Mouse (Mus musculus) macrophage (primary cell): Measurements from ENCODE around the gene Rnd1. TPM values are rescaled to one million over a fixed set of nuclear protein-coding genes. Genes with fewer than 3 reads are reported as not detected.

Experiments
- H3K27ac ChIP-seq: fragments of 350-480 bp; formaldehyde crosslinking; 2 replicates; pipeline ENCODE4 v1.9.0; 2021
- H3K36me3 ChIP-seq: fragments of 350-480 bp; formaldehyde crosslinking; 2 replicates; pipeline ENCODE4 v1.9.0; 2021; ENCODE audit errors: inconsistent target
- H3K4me3 ChIP-seq: fragments of 350-480 bp; formaldehyde crosslinking; 2 replicates; pipeline ENCODE4 v1.9.0; 2021; ENCODE audit errors: inconsistent target
- H3K79me2 ChIP-seq: fragments of 350-480 bp; formaldehyde crosslinking; 2 replicates; pipeline ENCODE4 v1.9.0; 2021; ENCODE audit errors: inconsistent target
- WGBS: methylation state at CpG from one replicate; pipeline ENCODE4 v1.1.7; 2026; ENCODE audit warnings: inconsistent platforms; ENCODE audit not compliant: missing documents; 5-methylcytosine and 5-hydroxymethylcytosine counted together
- polyA plus RNA-seq: library from polyadenylated mRNA; stranded (reverse); fragments of 250-400 nt; gene quantifications from 3 replicates; pipeline ENCODE4 v1.2.4, GENCODE M21; 2018; ENCODE audit warnings: inconsistent platforms
- total RNA-seq, 78 experiments: library from RNA; depleted of rRNA; stranded (reverse); fragments of 250-400 nt; gene quantifications; 1 replicate in 9 of 78; 2 replicates in 24 of 78; 3 replicates in 43 of 78; 4 replicates in 2 of 78; pipeline ENCODE4 v1.2.4; 2018; ENCODE audit warnings: inconsistent platforms in 56 of 78

Rnd1 gene
- total RNA-seq (2018; cell fraction: chromatin; rRNA removed), result 100 to 1,000 TPM in 3 of 26 experiments, 10 to 100 TPM in 5, 1 to 10 TPM in 13, under 1 TPM in 3, not detected in 2; 0.31 to 219 (median 3.1) TPM
- total RNA-seq (2018; cell fraction: cytosol; rRNA removed), result 100 to 1,000 TPM in 1 of 26 experiments, 10 to 100 TPM in 2, 1 to 10 TPM in 13, under 1 TPM in 10; 0.23 to 168 (median 1.3) TPM
- total RNA-seq (2018; cell fraction: nucleus; rRNA removed), result 100 to 1,000 TPM in 2 of 26 experiments, 10 to 100 TPM in 3, 1 to 10 TPM in 13, under 1 TPM in 7, not detected in 1; 0.42 to 181 (median 3.0) TPM
- polyA plus RNA-seq, result 0.27 to 0.47 TPM (median 0.40 TPM) in 3 replicates

DNA sequence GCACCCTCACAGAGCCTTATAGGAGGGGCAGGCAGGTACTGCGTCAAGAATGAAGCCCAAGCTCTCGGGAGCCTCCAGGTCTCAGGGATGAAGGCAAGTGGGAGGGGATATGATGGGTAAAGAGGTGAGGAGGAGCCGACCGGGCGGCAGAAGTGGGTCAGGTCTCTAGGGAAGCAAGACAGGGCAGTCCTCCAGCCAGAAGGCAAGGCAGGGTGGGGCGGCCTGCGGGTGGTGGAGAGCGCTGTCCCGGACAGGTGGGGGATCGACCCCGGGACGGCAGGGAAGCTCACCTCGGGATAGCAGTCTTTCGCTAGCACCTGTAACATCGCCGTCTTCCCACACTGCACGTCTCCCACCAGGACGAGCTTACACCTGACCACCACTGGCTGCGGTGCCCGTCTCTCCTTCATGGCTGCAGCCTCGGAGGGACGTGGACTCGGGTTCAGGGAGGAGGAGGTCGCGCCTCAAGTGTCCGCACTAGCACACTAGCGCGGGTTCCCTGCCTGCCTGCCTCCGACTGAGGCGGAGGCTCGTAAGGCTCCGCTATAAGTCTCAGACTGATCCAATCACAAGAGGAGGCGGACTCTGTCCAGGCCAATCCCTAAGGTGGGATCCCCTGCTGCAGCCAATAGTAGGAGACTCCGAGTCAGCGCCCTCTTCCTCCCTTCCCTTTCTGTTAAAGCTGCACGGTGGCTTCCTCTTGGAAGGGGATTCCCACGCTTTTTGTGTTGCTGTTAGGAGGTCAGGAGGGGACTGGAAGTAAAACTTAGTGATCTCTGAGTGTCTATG is at the start of gene Rnd1:
Gene Rnd1, minus strand, starts transcription at position 522 of the 789 bp plus-strand sequence.
- Histone ChIP-seq H3K36me3 (no peaks in the 10 kb centered on the region), H3K27ac (no peak within 1 kb of the TSS), H3K79me2 (no peaks in the 10 kb centered on the region), H3K4me3 (peak within 1 kb of the TSS; percentile 14)
- WGBS, result 3% methylated on average over 35 of the region's 37 CpGs

DNA sequence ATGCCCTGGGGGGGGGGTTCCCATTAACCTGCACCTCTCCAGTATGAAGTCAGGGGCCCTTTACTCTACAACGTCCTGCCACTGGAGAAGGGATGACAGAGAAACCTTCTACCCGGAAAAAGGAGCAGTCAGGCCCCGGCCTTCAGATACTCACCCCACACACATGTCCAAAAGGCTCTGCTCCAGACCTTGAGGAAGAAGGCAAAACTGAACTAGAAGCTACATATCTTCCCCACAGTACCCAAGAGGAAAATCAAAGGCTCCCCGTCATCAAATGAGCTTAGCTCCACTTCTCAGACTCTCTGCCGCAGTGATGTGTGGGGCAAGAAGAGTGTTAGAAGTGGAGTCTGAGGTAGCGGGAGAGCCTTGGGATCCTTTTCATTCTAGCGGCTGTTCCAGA is 49.5 kb upstream of the Rnd1 start:
- WGBS, result 79% methylated on average over 7 of the region's 7 CpGs
- no peak overlapping the region for H3K4me3 ChIP-seq
- no peak overlapping the region for H3K27ac ChIP-seq
- no peaks in the 10 kb centered on the region for H3K79me2 ChIP-seq
- H3K36me3 ChIP-seq, result no peaks in the 10 kb centered on the region

DNA sequence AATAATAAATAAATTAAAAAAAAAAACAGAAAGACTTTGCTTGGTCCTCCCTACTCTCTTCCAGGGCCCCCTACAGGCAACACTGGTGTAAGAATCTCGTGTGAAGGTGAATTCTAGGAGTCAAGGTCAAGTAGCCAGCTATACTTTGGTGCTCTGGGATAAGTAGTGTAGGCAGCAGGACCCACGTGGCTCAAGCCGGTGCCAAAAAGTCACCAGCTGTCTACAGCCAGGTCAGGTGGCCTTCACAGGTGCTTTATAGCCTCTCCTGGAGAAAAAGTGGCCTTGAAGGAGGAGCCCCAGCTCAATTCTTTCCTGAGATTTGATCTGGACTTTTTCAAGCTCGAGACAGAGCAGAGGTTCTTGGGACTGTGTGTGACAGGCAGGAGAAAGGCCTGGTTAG is 48.8 kb upstream of the Rnd1 start:
- WGBS, result 90% methylated on average over 4 of the region's 4 CpGs
- H3K79me2 ChIP-seq, result no peaks in the 10 kb centered on the region

DNA sequence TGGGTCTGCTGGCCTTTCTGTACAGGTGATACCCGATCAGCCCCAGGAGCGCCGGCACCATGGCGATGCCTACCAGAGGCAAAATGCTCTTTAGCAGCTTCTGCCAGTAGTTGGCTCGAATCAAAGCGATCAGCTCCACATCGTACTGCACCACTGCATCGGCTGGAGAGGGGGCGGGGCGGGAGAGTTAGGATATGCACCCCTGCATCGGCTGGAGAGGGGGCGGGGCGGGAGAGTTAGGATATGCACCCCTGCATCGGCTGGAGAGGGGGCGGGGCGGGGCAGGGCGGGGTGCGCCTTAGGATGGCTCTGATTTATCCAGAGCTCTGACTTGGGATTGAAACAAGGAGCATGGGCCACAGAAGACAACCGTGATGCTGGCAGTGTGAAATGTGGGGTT is 47.2 kb upstream of the Rnd1 start:
- Histone ChIP-seq H3K79me2 (no peaks in the 10 kb centered on the region), H3K4me3 (no peak overlapping the region), H3K36me3 (no peaks in the 10 kb centered on the region), H3K27ac (no peak overlapping the region)
- 89% methylated on average over 6 of the region's 19 CpGs for WGBS

More for the DNA sequence above, 48.8 kb upstream of the Rnd1 start:
- no peaks in the 10 kb centered on the region for H3K36me3 ChIP-seq
- no peak overlapping the region for H3K4me3 ChIP-seq
- H3K27ac ChIP-seq, result no peak overlapping the region

DNA sequence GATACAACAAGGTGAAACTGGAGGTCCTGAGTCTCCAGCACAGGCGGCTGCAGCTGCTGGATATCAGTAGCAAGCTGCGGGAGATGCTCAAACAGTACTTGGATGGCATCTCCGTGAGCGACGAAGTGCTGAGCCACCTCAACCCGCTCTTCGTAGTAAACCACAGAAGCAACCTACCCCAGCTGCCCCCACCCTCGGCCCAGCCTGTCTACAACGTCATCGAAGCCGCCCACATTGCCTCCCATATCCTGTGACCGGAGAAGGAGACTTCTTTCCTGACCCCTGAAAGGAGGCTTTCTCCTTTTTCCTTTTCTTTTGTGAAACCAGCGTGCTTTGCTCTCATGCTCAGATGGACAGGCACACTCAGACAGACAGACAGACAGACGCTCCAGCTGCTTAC is 45.6 kb upstream of the Rnd1 start:
- Histone ChIP-seq H3K4me3 (no peak overlapping the region), H3K27ac (no peak overlapping the region), H3K79me2 (no peaks in the 10 kb centered on the region), H3K36me3 (no peaks in the 10 kb centered on the region)
- 9% methylated on average over 13 of the region's 14 CpGs for WGBS

DNA sequence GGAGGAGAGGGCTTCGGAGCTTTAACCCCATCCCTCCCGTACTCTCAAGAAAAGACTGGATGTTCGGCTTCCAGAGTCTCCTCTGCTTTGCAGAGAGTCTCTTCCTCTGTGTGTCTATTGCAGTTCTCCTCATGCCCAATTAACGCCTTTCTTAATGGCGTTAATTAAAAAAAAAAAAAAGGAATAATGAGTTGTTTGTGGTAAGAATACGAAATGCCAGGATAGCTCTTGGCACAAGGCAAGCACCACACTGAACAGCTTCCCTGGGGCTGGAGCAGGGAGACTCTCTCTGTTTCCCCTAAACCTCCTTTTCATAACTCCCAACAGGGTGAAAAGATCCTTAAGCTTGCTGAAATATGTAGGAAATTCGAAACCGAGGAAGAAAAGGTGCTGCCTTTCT is 44.9 kb upstream of the Rnd1 start:
- Histone ChIP-seq H3K79me2 (no peaks in the 10 kb centered on the region), H3K4me3 (no peak overlapping the region), H3K36me3 (no peaks in the 10 kb centered on the region), H3K27ac (no peak overlapping the region)
- 83% methylated on average over 8 of the region's 8 CpGs for WGBS

DNA sequence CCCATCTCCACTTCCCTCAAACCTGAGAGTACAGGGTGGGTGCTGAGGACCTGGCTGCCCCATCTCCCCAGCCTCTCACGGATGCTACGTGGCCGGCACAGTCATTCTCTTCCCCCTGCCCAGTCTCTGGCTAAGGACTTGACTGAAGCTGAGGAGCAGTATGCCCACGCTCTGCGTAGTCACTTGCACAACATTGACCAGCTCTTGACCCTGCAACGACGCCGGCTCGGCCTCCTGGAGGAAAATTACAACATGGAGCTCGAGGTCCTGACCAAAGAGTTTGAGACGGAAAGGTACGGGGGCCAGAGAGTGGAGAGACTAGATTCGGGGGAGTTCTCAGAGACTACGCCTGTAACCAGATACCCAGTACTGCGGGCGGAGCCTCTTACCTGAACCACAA is 40.0 kb upstream of the Rnd1 start:
- Histone ChIP-seq H3K27ac (no peak overlapping the region), H3K4me3 (no peak overlapping the region), H3K79me2 (no peaks in the 10 kb centered on the region), H3K36me3 (no peaks in the 10 kb centered on the region)
- WGBS, result 87% methylated on average over 16 of the region's 16 CpGs

DNA sequence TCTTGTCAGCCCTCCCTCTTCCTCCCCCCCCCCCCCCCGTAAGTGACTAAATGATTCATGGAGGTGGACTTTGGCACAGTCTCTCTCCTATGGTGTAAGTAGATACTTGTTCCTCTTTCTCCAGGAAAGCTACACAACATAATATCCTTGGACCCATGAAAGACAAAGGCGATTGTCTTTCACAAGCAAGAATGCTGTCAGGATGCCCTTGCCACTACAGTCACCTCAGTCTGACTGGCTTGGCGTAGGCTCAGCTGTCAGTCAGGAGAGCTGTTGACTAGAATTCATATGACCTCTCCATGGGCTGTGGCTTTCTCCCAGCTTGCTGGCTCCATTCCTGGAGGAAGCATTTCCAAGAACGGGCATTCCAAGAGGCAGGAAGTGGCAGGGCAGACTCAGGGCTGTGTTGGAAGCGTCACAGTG is 37.0 kb upstream of the Rnd1 start:
- 76% methylated on average over 4 of the region's 5 CpGs for WGBS
- Histone ChIP-seq H3K79me2 (no peaks in the 10 kb centered on the region), H3K36me3 (no peaks in the 10 kb centered on the region), H3K4me3 (no peak overlapping the region), H3K27ac (no peak overlapping the region)

DNA sequence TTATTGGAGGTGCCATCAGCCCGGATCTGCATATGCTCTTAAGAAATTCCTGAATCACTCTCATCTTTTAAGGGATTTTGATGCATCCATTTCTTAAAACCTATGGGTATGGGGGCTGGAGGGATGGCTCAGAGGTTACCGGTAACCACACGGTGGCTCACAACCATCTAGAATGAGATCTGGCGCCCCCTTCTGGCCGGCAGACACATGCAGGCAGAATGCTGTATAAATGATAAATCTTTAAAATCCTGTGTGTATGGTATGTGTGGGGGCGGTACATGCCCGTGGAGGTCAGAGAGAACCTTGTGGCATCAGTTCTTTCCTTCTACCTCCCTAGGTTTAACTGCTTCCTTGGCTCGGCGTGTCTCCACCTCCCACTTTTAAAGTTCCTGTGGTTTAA is 33.2 kb upstream of the Rnd1 start:
- Histone ChIP-seq H3K27ac (no peak overlapping the region), H3K4me3 (no peak overlapping the region), H3K79me2 (no peaks in the 10 kb centered on the region), H3K36me3 (no peaks in the 10 kb centered on the region)
- WGBS, result 14% methylated on average over 9 of the region's 9 CpGs

DNA sequence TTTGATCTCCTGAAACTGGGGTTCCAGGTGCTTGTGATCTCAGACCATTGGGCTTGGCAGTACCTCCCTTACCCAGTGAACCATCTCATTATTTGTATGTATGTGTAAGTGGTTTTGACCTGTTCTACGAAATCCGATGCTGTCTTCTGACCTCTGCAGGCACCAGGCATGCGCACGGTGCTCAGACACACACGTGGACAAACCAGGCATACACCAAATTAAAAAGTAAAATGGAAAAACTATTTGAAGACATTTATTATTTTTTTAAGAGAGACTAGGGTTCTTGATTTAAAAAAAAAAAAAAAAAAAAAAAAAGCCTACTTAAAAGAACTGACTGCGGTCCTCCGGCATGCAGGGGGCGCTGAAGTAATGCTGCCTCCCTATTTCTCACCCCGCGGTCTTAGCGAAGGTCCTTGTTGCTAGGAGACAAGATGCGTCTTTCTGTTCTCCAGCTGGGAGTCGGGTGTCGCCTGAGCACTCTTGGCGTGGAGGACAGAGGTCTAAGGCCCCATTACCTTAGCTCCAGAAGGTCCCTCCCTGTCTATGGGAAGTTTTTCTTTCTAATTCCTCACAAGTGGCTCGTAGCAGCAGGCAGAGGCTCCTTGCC is 30.6 kb upstream of the Rnd1 start, which contains the start of gene Ccdc65:
Gene Ccdc65, plus strand, starts transcription at position 442 of the 607 bp plus-strand sequence.
- H3K4me3 ChIP-seq, result peak within 1 kb of the TSS; percentile 23; the same call in 1 of the 2 replicates
- 23% methylated on average over 13 of the region's 16 CpGs for WGBS
- no peaks in the 10 kb centered on the region for H3K79me2 ChIP-seq
- H3K36me3 ChIP-seq, result no peaks in the 10 kb centered on the region
- no peak within 1 kb of the TSS for H3K27ac ChIP-seq

DNA sequence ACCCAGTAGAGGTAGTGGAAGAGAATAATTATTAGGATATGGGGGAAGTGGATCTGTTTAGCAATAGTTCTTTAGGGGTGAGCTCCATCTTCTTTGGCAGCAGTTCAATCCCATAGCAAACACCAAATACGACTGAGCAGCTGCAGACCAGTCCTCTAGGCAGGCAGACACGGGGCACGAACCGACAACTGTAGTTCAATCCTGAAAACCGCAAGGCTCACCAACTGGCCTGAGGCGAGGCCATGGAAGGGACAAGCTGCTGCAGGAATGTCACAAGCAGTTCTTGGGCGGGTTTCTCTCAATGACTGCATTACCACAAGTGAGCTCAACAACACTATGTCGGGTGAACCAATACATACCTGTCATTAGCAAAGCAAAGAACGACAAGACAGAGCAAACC is 27.1 kb upstream of the Rnd1 start:
- H3K4me3 ChIP-seq, result no peak overlapping the region
- WGBS, result 63% methylated on average over 9 of the region's 9 CpGs
- no peaks in the 10 kb centered on the region for H3K36me3 ChIP-seq

DNA sequence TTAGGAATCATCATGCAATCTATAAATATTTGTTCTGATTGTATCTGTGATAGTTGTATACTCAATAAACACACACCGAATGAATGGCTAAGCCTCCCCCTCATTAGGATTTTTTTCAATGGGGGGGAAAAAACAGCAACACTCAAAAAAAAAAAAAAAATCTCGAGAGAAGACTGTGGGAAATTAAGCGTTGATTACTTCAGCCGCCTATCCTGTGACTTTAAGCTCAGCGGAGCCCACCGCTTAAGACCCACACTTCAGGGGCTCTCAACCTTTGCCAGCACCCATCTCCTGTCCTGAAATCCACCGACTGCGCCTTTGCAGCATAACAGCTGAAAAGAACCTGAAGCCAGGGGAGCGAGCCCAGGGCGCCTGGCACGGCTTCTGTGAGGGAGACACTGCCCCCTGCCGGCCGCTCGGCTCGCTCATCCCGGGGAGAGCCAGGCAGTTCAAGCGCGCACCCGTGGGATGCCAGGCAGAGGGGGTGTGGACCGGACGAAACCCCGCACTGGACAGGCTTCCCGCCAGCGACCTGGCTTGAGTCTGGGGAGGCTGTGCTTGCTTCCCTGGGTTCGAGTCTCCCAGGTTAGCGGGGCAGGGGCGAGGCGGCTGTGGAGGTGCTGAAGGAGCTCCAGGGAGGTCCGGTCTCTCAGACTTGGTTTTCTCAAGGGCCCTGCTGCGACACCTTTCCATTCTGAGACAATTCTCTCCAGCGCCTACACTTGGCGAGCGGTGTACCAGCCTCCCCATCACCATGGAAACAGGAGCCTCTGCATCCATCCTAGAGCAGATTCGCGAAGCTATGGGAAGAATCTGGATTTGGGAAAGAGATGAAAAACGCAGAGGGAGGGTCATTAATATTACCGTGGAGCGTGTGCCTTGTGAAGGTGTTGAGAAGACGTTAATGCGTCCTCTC is 22.2 kb upstream of the Rnd1 start:
- Histone ChIP-seq H3K36me3 (no peaks in the 10 kb centered on the region), H3K4me3 (no peak overlapping the region), H3K27ac (no peak overlapping the region), H3K79me2 (no peaks in the 10 kb centered on the region)
- WGBS, result 10% methylated on average over 38 of the region's 40 CpGs

More for the DNA sequence above, 27.1 kb upstream of the Rnd1 start:
- no peaks in the 10 kb centered on the region for H3K79me2 ChIP-seq
- no peak overlapping the region for H3K27ac ChIP-seq

DNA sequence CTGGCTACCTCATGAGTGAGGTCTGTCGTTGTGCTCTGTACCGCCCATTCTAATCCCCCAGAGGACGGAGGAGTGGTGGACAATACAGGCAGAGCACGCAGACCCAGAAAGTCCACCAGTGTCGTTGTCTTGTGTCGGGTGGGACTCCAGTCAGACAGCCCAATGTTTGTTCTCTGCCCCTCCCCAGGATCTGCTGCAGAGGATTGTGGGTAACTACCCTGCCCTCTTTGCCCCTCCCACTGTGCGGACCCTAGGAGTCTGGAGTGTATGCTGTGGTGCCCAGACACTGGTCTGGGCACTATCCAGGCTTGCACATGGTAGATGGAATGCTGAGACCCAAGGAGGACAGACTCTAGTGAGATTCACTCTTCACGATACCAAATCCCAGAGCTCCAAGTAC is 19.0 kb upstream of the Rnd1 start:
- H3K79me2 ChIP-seq, result no peaks in the 10 kb centered on the region

DNA sequence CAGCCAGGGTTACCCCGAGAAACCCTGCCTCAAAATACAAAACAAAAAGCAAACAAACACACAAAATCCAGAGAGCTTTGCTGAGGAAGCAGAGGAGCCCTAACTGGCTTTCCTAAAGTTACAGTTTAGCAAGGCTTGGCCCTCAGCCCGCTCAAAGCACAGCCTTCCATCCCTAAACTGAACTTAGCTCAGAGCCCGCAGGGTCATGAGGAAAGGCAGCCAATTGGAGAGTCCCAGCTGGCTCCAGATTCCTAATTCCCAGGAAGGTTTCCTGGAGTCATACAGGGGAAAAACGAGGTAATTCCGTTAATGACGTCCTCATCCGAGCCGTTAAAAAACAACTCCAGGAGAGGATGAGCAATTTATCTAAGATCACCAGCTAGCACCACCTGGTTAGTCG is 18.5 kb upstream of the Rnd1 start:
- WGBS, result 67% methylated on average over 9 of the region's 9 CpGs
- Histone ChIP-seq H3K27ac (no peak overlapping the region), H3K79me2 (no peaks in the 10 kb centered on the region), H3K36me3 (no peaks in the 10 kb centered on the region), H3K4me3 (no peak overlapping the region)

More for the DNA sequence above, 19.0 kb upstream of the Rnd1 start:
- H3K4me3 ChIP-seq, result no peak overlapping the region
- 75% methylated on average over 8 of the region's 8 CpGs for WGBS
- H3K27ac ChIP-seq, result no peak overlapping the region
- no peaks in the 10 kb centered on the region for H3K36me3 ChIP-seq
